Mouse (Mus musculus) heart, adult 2 months (tissue): ENCODE measurements around the gene Mecom.

Experiments used
- CTCF ChIP-seq: fragments of 200-600 bp; IDR thresholded peaks from 2 replicates; pipeline ENCODE4 v1.8.1; 2022; ENCODE audit warnings: antibody characterized with exemption, mild to moderate bottlenecking, moderate library complexity
- POLR2A ChIP-seq: fragments of 200-500 bp; IDR thresholded peaks from 2 replicates; pipeline ENCODE4 v1.6.1; 2011; ENCODE audit warnings: mild to moderate bottlenecking, low read depth, low read length, control low read depth; ENCODE audit not compliant: insufficient read depth

DNA sequence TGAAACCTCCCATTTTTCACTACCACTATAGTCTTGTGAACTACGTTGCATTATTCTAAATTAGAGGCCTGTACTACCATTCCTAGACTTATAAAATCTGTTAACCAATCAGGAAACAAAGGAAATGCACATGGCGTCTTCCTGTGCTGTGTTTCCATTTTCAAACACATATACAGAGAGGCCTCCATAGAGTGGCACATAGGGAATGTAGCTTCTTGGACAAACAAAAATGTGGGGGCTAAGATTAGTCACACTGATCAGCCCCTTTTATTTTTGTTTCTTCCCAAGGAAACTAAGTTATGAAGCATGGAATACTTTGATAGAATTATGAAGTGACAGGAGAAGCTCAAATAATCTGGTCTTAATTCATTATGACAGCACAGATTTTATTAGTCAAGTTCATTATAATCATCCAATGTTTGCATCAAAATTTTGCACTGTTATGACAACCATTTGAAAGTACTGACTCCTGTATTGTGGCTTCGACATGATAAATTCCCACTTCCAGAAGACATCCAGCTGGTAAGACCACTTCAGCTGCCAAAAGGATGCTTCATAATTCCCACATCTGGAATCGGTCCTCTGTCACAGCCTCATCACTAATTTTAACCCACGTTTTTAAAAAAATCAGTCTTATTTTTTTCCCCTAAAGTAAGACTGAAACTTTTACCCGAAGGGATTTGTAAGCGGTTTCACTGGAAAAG lies 429.1 kb downstream of the Mecom start:
- no peak for TF ChIP-seq POLR2A
- no peak for TF ChIP-seq CTCF
